Mouse (Mus musculus) gastrocnemius, postnatal 4 days (tissue): Measurements from ENCODE around the gene Mapkbp1. TPM values are rescaled to one million over a fixed set of nuclear protein-coding genes. Genes with fewer than 3 reads are reported as not detected.
A peak's percentile ranks its signal among the peaks of the same experiment; 100 is the strongest.

Experiments
- DNase-seq, 2 experiments: peaks; one replicate each; pipeline ENCODE4 v3.0.0; 2021 to 2022; ENCODE audit warnings: low spot score in 2 of 2, mixed read lengths in 2 of 2
- microRNA-seq: library from miRNA; unstranded; fragments of <30 nt; microRNA quantifications from one replicate; pipeline ENCODE4 v1.2.0, GENCODE M21; 2021
- total RNA-seq, 2 experiments: library from RNA; stranded (reverse); gene quantifications; 2 replicates each; pipeline ENCODE4 v1.2.3; 2021

The Mapkbp1 gene
- total RNA-seq, 2 experiments from 2014 or later = 14.1 to 15.6 TPM

DNA sequence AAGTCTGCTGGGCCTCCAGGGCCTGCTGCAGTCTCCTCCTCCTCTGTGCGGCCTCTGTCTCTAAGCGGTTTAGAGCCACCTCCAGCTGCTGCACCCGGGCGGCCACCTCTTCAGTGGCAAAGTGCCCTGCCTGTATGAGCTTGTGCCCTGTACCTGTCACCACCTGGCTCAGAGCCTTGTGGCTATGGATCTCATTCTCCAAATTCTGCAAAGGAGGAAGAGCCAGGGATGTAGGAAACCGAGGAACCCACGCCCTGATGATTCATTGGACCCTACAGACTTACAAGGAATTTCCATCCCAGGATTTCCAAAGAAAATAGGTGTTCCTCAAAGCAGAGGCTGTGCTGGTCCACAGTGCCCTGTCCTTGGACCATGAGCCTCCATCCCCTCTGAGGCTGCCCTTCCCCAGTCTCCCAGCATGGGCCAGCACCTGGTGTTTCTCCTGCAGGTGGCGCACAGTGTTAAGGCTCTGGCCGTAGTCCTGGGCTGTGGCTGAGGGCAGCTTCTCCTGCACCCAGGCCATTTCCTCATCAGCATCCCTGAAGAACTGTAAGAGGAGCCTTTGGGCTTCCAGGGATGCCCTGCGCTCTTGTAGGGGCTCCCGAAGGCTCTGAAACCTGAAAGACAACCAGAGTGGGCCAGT is 77.3 kb downstream of the Mapkbp1 start:
- DNase-seq = no peak

DNA sequence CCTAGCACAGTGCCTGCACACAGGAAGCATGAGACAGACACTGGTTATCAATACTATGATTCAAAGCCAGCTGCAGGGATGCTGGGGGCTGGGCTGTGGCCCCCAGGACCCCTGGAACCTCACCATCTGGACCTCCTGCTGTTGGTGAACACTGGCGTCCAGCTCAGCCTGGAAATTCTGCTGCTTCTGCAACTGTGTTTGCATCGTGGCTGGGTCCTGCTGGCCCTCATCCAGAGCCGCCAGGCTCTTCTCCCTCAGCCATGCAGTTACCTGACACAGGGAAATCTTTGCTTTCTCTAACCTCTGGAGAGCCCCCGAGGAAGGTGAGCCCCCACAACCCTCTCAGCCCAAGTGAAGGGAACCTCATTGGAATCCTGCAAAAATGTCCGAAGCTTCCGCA is 78.9 kb downstream of the Mapkbp1 start:
- DNase-seq = no peak

DNA sequence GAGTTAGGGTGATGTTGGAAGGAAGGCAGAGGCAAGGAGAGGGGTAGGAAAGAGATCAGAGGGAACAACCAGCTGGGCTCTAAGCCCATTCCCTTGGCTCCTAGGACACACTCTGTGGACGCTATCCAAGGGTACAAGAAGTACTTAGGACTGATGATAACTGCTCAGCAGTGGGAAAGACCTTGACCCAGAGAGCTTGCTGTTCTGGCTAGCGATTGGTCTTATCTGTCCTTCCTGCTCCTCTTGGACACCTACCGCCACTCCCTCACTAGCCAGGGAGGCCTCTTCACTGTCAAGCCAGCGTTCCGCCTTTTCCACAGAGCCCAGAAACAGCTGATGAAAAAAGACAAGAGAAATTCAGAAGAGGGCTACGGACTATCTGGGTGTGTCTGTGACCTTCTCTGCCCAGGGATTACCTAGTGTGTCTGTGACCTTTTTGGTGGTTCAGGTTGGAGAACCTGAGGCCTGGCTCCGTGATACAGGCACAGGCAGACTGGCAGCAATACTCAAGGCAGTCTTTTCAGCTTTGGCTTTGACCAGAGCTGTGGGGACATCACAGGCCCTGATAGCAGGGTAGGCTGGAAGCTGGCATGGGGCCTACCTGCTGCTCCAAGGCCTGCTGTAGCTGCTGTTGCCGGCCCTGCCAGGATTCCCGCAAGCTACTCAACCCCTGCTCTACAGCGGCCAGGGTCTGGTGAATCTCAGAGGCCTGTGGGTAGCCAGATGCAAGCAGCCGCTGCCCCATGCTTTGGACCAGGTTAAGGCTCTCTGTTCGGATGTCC is 82.5 kb downstream of the Mapkbp1 start:
- DNase-seq = no peak

DNA sequence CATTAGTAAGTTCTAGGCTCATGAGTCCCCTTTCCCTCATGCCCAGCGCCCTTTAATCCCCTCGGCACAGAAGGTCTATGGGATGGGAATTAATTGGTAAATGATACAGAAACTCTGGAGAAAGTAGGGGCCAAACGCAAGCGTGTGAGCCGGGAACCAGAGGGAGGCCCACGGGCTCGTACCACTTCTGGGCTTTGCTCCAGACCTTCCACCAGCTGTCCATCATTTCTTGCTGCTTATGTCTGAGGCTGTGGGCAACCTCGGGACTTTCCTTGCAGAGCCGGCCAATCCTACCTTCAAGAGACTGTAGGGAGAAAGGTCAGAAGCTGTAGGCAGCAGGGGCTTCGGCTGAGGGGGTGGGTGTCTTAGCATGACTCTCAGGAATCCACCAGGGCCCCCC is 83.4 kb downstream of the Mapkbp1 start:
- no peak for DNase-seq

DNA sequence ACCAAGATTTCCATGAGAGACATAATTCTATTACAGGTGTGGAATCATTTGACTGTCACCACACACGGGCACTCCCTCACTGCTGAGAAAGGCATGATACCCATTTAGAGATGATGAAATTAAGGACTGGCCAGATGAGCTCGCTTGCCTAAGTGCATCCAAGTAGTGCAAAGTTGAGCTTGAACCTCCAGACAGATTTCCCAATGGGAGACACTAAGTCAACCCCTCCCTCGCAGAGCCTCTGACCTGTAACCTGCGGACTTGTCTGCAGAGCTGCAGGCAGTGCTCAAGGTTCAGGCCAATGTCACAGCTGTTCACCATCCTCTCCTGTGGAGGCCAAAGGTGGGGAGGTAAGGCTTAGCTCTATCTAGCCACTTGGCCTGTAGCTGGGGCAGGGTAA is 86.3 kb downstream of the Mapkbp1 start:
- DNase-seq = no peak

DNA sequence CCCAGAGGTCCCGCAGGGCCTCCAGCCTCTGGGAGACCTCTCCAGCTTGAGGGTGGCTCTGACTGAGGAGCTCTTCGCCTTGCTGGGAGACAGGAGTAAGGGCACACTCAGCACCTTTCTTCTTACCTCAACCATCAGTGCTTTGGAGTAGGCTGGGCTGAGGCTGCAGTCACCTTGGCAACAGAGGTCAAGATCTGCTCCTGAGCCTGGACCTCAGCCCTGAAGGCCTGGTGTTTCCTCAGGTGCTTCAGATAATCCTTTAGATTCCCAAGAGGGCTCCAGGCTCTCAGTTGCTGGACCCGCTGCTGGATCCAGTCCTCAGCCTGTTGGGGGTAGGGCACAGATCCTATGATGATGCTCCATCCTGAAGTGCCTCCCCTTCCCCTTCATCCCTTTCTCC is 87.0 kb downstream of the Mapkbp1 start:
- no peak for DNase-seq

DNA sequence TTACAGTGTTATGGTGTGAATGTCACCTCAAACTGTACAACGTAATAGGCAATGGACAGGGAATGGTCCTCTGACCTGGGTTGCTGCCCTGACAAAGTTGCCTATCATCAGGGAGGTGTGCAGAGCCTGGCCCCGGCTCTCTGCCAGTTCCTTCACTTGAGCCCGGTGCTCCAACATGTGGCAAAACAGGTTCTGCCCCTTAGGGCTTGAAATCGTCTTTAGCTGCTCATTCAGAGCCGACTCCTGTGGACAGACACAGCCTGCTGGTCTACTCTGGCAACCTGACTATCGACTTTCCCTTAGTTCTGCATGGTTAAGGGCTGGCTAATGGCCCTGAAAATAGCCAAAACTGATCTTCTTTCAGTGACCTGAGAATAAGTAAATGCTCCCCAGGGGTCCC is 87.7 kb downstream of the Mapkbp1 start:
- DNase-seq = no peak

DNA sequence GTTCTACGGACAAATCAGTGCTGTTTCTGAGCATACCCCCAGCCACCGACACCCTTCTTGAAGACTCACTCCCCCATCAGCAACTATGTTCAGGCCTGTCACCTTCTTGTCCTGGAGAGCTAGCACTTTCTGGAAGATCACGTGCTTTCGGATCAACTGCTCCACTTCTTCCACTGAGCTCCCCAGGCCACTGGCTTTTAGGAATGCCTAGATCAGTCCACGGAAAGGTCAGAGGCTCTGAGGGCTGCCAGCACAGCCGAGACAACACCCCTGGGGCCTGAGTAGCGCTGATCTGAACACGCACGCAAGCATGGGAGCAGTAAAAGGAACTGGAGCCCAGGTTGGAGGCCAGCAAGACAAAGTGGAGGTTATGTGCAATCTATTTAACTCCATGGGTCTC is 88.2 kb downstream of the Mapkbp1 start:
- DNase-seq = no peak

DNA sequence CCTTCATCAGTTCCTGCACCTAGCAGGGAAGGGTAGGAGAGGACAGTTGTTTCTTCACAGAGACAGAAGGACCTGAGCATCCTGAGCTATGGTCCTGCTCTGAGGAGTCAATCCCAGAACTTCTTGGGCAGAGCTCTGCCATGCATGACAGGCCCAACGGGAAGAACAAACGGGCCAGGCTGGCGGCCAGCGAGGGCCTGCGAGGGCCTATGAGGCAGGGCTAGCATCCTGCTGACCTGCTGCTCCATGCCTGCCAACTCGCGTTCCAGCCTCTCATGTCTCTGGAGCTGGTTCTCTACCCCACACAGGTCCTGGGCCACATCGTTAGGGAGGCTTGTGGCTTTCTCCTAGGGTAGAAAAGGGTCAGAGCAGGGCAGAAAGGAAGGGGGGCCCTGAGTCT is 89.7 kb downstream of the Mapkbp1 start:
- no peak for DNase-seq

DNA sequence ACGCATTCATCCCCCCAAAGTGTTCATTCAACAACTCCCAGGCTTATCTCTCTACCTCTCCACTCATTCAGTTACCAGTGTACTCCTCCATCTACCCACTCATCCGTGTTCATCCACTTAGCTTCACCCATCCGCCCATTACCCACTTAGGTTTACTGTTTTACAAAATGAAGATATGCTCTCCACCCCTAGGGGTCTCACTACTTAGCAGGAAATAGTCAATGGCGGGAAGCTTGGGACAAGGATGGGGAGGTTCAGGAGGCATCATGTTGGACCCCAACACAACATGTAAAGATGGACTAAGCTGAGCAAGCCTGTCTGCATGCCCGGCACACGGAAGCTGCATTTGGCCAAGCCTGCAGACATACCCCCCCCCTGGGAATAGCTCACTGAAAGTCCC is 92.1 kb downstream of the Mapkbp1 start:
- no peak for DNase-seq

DNA sequence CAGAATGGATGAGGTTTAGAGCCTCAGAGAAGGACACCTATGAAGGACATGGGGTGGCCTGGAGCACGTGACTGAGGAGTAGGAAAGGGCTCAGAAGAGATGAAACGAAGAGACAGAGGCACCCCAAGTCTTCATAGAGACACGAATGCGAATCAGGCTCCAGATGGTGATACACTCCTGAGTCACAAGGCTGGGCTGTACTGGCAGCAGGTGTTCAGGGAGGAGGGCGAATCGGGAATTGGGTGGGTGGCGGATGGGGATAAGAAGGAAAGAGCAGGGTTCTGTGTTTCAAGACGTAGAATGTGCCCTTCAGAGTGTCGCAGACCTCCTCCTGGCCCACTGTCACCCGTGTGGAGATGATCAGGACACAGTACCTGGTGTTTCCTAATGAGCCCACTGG is 92.7 kb downstream of the Mapkbp1 start:
- no peak for DNase-seq

DNA sequence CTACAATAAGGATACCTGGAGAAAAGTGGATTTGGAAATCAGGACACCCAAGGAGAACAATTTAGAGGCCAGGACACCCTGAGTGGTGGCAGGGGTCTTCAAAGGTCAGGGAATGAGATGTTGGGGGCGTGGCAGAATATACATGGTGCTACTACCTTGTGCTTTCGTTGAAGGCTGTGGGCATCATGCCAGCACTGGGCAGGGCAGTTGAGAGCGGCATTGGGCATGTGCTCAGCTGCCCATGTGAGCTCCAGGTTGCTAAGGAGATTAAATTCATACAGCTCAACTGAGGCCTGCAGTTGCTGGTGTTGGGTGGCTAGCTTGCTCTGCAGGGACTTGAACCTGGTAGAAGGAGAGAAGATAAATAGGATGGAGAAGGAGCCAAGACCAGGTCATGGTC is 93.7 kb downstream of the Mapkbp1 start:
- DNase-seq = no peak

DNA sequence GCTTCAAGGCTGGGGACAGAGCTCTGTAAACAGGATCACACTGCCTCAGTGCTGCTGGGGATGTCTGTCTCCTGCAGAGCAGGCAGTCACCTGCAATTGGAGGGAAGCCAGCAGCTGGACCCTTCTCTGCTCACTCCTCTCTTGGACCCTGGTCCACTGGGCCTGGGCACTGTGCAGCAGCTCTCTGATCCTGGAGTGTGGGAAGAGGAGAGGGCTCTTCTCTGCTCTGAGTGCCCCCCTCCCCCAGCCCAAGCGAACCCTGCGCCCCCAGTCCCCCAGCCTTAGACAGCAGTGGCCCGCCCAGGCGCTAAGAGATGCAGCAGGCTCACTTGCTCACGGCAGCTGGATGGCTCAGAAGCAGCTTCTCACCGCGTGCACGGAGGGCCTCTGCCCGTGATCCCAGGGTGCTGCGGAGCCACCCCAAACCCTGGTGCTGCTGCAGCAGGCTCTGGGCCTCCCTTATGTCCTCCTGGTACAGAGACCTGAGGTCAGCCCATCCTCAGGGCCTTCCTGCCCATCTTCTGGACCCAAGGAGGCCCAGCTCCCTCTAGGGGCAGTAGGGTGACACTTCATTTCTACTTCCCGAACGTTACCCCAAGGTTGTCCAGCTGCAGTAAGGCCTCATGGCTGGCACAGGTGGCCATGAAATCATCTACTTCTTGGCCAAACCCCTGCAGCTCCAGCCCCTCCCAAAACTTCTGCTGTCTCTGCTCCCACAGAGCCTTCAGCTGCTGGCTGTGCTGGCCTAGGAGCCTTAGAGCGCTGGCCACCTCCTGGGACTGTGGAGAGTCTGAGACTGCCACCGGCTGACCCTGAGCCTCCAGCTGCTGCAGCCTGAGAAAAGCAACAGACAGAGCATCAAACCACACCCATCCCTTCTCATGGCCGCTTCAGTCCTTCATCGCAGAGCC is 96.3 kb downstream of the Mapkbp1 start:
- no peak for DNase-seq

DNA sequence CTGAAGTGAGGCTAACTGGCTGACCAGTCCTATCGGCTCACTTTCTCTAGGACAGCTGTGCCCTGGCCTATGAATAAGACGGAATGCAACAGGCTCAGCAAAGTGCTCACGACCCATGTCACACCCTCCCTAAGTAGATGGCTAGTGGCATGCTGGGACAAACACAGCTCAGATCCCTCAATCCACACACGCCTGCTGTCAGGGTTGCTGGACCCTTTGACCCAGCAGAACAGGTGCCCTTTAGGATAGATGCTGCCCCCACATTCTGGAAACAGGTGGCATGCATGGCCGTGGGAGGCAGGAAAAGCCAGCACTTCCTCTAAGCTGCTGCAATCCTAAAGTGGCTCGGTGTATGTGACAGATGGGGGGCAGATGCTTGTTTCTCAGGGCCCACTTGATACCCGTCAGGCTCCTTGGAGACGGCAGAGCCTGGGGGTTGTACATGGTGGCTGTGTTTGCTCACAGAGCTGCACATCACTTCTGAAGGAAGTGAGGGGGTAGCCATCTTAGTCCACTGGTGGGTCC is 97.0 kb downstream of the Mapkbp1 start:
- no peak for DNase-seq

DNA sequence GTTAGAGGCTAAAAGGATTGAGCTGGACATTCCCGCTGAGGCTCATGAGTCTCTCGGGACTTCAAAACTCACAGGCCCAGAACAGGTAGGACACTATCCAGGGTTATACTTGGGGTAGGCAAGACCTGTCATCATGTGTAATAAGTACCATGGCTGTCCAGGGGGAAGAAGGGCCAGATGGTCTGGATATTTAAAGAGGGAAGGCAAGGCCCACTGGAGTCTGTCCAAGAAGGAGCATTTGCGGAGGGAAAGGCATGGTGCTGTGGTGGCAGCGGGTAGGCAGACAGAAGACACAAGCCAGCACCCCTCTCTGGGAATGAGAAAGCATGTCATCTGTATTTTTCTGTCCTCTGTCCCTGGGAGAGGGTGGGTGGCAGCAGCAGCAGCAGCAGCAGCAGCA is 101.6 kb downstream of the Mapkbp1 start:
- DNase-seq = no peak

DNA sequence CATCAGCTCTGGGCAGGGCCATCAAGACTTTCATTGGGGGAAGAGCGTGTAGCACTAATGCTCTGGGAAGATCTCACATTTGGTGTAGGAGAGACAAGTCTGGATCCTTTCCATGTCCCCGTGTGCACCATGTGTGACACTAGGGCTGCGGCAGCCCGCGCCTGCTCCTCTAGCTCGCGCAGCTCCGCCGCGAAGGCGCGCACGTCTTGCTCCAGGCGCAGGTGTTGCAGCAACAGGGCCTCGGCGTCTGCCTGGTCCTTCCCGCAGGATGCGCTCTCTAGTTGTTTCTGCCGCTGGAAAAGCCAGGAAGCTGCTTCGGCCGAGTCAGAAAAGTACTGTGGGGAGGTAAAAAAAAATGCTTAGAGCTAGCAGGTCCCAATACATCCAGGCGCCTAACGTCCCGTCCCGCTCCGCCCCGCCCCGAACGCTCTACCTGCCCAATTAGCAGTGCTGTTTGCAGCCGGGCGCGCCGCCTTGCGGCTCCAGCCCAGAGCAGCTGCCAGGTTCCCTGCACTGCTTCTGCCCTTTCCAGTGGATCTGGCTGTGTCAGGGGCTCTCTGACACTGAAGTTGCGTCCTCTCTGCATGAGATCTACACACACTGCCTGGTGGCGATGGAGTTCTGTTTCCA is 103.7 kb downstream of the Mapkbp1 start:
- DNase-seq = peak in 1 of 2 experiments; percentile 48

Small RNAs within 50 kb of the gene (microRNA-seq; reads per million reads assigned to microRNA genes)
- not detected for gene Mir7665

Other genes starting within 250 kb of the Mapkbp1 start
- under 1 TPM; 0.29 to 0.34 TPM for gene Itpka, start 230.4 kb upstream of the Mapkbp1 start, total RNA-seq
- not detected for gene Ltk, start 212.3 kb upstream of the Mapkbp1 start, total RNA-seq
- gene Rpap1, start 185.2 kb upstream of the Mapkbp1 start, total RNA-seq = 10 to 100 TPM; 18.3 to 19.9 TPM
- 1 to 10 TPM; 8.8 to 9.7 TPM for gene Tyro3, start 175.0 kb upstream of the Mapkbp1 start, total RNA-seq
- gene Mga, start 75.5 kb upstream of the Mapkbp1 start, total RNA-seq = 10 to 100 TPM; 69.0 to 70.8 TPM
- 1 to 10 TPM; 7.9 to 9.2 TPM for gene Jmjd7, start 54.8 kb downstream of the Mapkbp1 start, total RNA-seq
- 1 to 10 TPM; 1.0 to 1.2 TPM for gene Gm28042, start 54.8 kb downstream of the Mapkbp1 start, total RNA-seq
- 1 to 10 TPM; 1.8 to 2.9 TPM for gene Pla2g4b, start 60.7 kb downstream of the Mapkbp1 start, total RNA-seq
- 100 to 1,000 TPM; 166 to 179 TPM for gene Ehd4, start 181.9 kb downstream of the Mapkbp1 start, total RNA-seq